Mouse (Mus musculus): ENCODE data around the gene Ddx31. TPM values are rescaled to one million over a fixed set of nuclear protein-coding genes. Genes with fewer than 3 reads are reported as not detected.

The Ddx31 gene
- polyA plus RNA-seq (2012; ENCODE audit: insufficient read depth, insufficient read length, low replicate concordance, missing spikeins) = not detected in 2 replicates

- H3K27ac ChIP-seq (ENCODE audit: insufficient read depth, low read depth, low read length) = peak within 1 kb of the TSS; percentile 49; the same call in 1 of the 2 replicates
- H3K4me3 ChIP-seq (ENCODE audit: insufficient read depth, low read depth, low read length) = peak within 1 kb of the TSS; percentile 94
- no peaks in the 10 kb centered on the region for H3K4me1 ChIP-seq (ENCODE audit: control insufficient read depth, insufficient read depth, low read length)
- WGBS = under 1% methylated on average over 63 of the region's 63 CpGs
- TF ChIP-seq CTCF (IDR thresholded peaks at IDR 0.05; ENCODE audit: insufficient read depth, low read depth, low read length) (no peak), POLR2A (IDR thresholded peaks at IDR 0.05; ENCODE audit: insufficient read depth, low read depth, low read length) (peak; percentile 57; the same call in 1 of the 2 replicates)
These were observed at the start of gene Ddx31, which contains the start of gene Gtf3c4 for GRCm38 (mm10) chr2:28840222-28840951. Ddx31 (plus strand) TSS chr2:28840406. Gtf3c4 (minus strand) TSS chr2:28840360.

GRCm38 (mm10) chr2:28792931-28793610 is 47.1 kb upstream of the Ddx31 start:
- Histone ChIP-seq H3K27ac (ENCODE audit: insufficient read depth, low read depth, low read length) (no peak overlapping the region), H3K4me3 (ENCODE audit: insufficient read depth, low read depth, low read length) (no peak overlapping the region), H3K4me1 (ENCODE audit: control insufficient read depth, insufficient read depth, low read length) (no peaks in the 10 kb centered on the region)
- 24% methylated on average over 6 of the region's 6 CpGs for WGBS
- TF ChIP-seq CTCF (IDR thresholded peaks at IDR 0.05; ENCODE audit: insufficient read depth, low read depth, low read length) (no peak), POLR2A (IDR thresholded peaks at IDR 0.05; ENCODE audit: insufficient read depth, low read depth, low read length) (no peak)

- no peak overlapping the region for H3K27ac ChIP-seq (ENCODE audit: insufficient read depth, low read depth, low read length)
- 66% methylated on average over 5 of the region's 5 CpGs for WGBS
- no peak overlapping the region for H3K4me3 ChIP-seq (ENCODE audit: insufficient read depth, low read depth, low read length)
- H3K4me1 ChIP-seq (ENCODE audit: control insufficient read depth, insufficient read depth, low read length) = no peaks in the 10 kb centered on the region
- TF ChIP-seq POLR2A (IDR thresholded peaks at IDR 0.05; ENCODE audit: insufficient read depth, low read depth, low read length) (no peak), CTCF (IDR thresholded peaks at IDR 0.05; ENCODE audit: insufficient read depth, low read depth, low read length) (no peak)
These were observed 45.6 kb upstream of the Ddx31 start for GRCm38 (mm10) chr2:28794623-28795022.

- WGBS = 78% methylated on average over 8 of the region's 8 CpGs
- TF ChIP-seq CTCF (IDR thresholded peaks at IDR 0.05; ENCODE audit: insufficient read depth, low read depth, low read length) (no peak), POLR2A (IDR thresholded peaks at IDR 0.05; ENCODE audit: insufficient read depth, low read depth, low read length) (no peak)
- Histone ChIP-seq H3K4me1 (ENCODE audit: control insufficient read depth, insufficient read depth, low read length) (no peaks in the 10 kb centered on the region), H3K4me3 (ENCODE audit: insufficient read depth, low read depth, low read length) (no peak overlapping the region), H3K27ac (ENCODE audit: insufficient read depth, low read depth, low read length) (no peak overlapping the region)
These were observed 43.9 kb upstream of the Ddx31 start for GRCm38 (mm10) chr2:28796298-28796697.

- Histone ChIP-seq H3K4me3 (ENCODE audit: insufficient read depth, low read depth, low read length) (no peak overlapping the region), H3K4me1 (ENCODE audit: control insufficient read depth, insufficient read depth, low read length) (no peaks in the 10 kb centered on the region), H3K27ac (ENCODE audit: insufficient read depth, low read depth, low read length) (no peak overlapping the region)
- no peak for TF ChIP-seq POLR2A (IDR thresholded peaks at IDR 0.05; ENCODE audit: insufficient read depth, low read depth, low read length)
- TF ChIP-seq CTCF (IDR thresholded peaks at IDR 0.05; ENCODE audit: insufficient read depth, low read depth, low read length) = no peak
- WGBS = 29% methylated on average over 18 of the region's 18 CpGs
These were observed 42.6 kb upstream of the Ddx31 start for GRCm38 (mm10) chr2:28797490-28798106.

- no peaks in the 10 kb centered on the region for H3K4me1 ChIP-seq (ENCODE audit: control insufficient read depth, insufficient read depth, low read length)
- WGBS = 17% methylated on average over 3 of the region's 3 CpGs
- TF ChIP-seq POLR2A (IDR thresholded peaks at IDR 0.05; ENCODE audit: insufficient read depth, low read depth, low read length) (no peak), CTCF (IDR thresholded peaks at IDR 0.05; ENCODE audit: insufficient read depth, low read depth, low read length) (no peak)
- H3K27ac ChIP-seq (ENCODE audit: insufficient read depth, low read depth, low read length) = no peak overlapping the region
- H3K4me3 ChIP-seq (ENCODE audit: insufficient read depth, low read depth, low read length) = no peak overlapping the region
These were observed 41.8 kb upstream of the Ddx31 start for GRCm38 (mm10) chr2:28798390-28798789.

GRCm38 (mm10) chr2:28799575-28799974 is 40.6 kb upstream of the Ddx31 start:
- WGBS = 86% methylated on average over 2 of the region's 2 CpGs
- TF ChIP-seq POLR2A (IDR thresholded peaks at IDR 0.05; ENCODE audit: insufficient read depth, low read depth, low read length) (no peak), CTCF (IDR thresholded peaks at IDR 0.05; ENCODE audit: insufficient read depth, low read depth, low read length) (no peak)
- no peak overlapping the region for H3K27ac ChIP-seq (ENCODE audit: insufficient read depth, low read depth, low read length)
- H3K4me3 ChIP-seq (ENCODE audit: insufficient read depth, low read depth, low read length) = no peak overlapping the region
- H3K4me1 ChIP-seq (ENCODE audit: control insufficient read depth, insufficient read depth, low read length) = no peaks in the 10 kb centered on the region

GRCm38 (mm10) chr2:28803406-28803805 is 36.8 kb upstream of the Ddx31 start:
- H3K4me1 ChIP-seq (ENCODE audit: control insufficient read depth, insufficient read depth, low read length) = no peaks in the 10 kb centered on the region
- H3K4me3 ChIP-seq (ENCODE audit: insufficient read depth, low read depth, low read length) = no peak overlapping the region
- 86% methylated on average over 7 of the region's 7 CpGs for WGBS
- H3K27ac ChIP-seq (ENCODE audit: insufficient read depth, low read depth, low read length) = no peak overlapping the region
- TF ChIP-seq CTCF (IDR thresholded peaks at IDR 0.05; ENCODE audit: insufficient read depth, low read depth, low read length) (no peak), POLR2A (IDR thresholded peaks at IDR 0.05; ENCODE audit: insufficient read depth, low read depth, low read length) (no peak)

GRCm38 (mm10) chr2:28808841-28809240 is 31.4 kb upstream of the Ddx31 start:
- TF ChIP-seq CTCF (IDR thresholded peaks at IDR 0.05; ENCODE audit: insufficient read depth, low read depth, low read length) (no peak), POLR2A (IDR thresholded peaks at IDR 0.05; ENCODE audit: insufficient read depth, low read depth, low read length) (no peak)
- Histone ChIP-seq H3K27ac (ENCODE audit: insufficient read depth, low read depth, low read length) (no peak overlapping the region), H3K4me1 (ENCODE audit: control insufficient read depth, insufficient read depth, low read length) (no peaks in the 10 kb centered on the region), H3K4me3 (ENCODE audit: insufficient read depth, low read depth, low read length) (no peak overlapping the region)
- WGBS = 83% methylated on average over 6 of the region's 6 CpGs
